Mouse (Mus musculus) kidney, embryonic 15.5 days (tissue): ENCODE measurements around the gene Kalrn. TPM values are rescaled to one million over a fixed set of nuclear protein-coding genes. Genes with fewer than 3 reads are reported as not detected.
A peak's percentile ranks its signal among the peaks of the same experiment; 100 is the strongest.

Experiments used
- ATAC-seq: fragments of 200-750 bp; cut with Nextera tagmentation; replicated peaks from 2 replicates; pipeline ENCODE4 v1.8.0; 2017; ENCODE audit warnings: moderate TSS enrichment; ENCODE audit not compliant: low FRiP score
- H3K27ac ChIP-seq: fragments of 300-500 bp; sonication (generic); 2 replicates; pipeline ENCODE4 v1.5.1; 2015; ENCODE audit warnings: mild to moderate bottlenecking, inconsistent platforms
- H3K27me3 ChIP-seq: fragments of 300-500 bp; sonication (generic); 2 replicates; pipeline ENCODE4 v1.6.1; 2015; ENCODE audit warnings: inconsistent platforms
- H3K36me3 ChIP-seq: fragments of 300-500 bp; sonication (generic); 2 replicates; pipeline ENCODE4 v1.6.1; 2015; ENCODE audit warnings: inconsistent platforms
- H3K4me1 ChIP-seq: fragments of 300-500 bp; sonication (generic); 2 replicates; pipeline ENCODE4 v1.6.1; 2015; ENCODE audit warnings: inconsistent platforms
- H3K4me2 ChIP-seq: fragments of 300-500 bp; sonication (generic); 2 replicates; pipeline ENCODE4 v1.6.1; 2015; ENCODE audit warnings: moderate library complexity, mild to moderate bottlenecking, inconsistent platforms
- H3K4me3 ChIP-seq: fragments of 300-500 bp; sonication (generic); replicated peaks from 2 replicates; pipeline ENCODE4 v1.5.1; 2015; ENCODE audit warnings: mild to moderate bottlenecking, inconsistent platforms
- H3K9ac ChIP-seq: fragments of 300-500 bp; sonication (generic); 2 replicates; pipeline ENCODE4 v1.6.1; 2015; ENCODE audit warnings: mild to moderate bottlenecking, inconsistent platforms
- H3K9me3 ChIP-seq: fragments of 300-500 bp; sonication (generic); replicated peaks from 2 replicates; pipeline ENCODE4 v1.6.1; 2016; ENCODE audit warnings: inconsistent platforms
- WGBS: fragments of 180-500 bp; shearing (Covaris S2); methylation state at CpG from one replicate; pipeline ENCODE4 v1.1.7; 2015; ENCODE audit warnings: mixed read lengths; 5-methylcytosine and 5-hydroxymethylcytosine counted together
- polyA plus RNA-seq: library from polyadenylated mRNA; unstranded; fragments of >200 nt; fragmentation: Nextera tagmentation; extraction: Ambion mirVana; gene quantifications from 2 replicates; pipeline ENCODE4 v1.2.1, GENCODE M21; 2015

Kalrn gene
- polyA plus RNA-seq, 1 experiment from 2014 or later: 15.8 TPM

DNA sequence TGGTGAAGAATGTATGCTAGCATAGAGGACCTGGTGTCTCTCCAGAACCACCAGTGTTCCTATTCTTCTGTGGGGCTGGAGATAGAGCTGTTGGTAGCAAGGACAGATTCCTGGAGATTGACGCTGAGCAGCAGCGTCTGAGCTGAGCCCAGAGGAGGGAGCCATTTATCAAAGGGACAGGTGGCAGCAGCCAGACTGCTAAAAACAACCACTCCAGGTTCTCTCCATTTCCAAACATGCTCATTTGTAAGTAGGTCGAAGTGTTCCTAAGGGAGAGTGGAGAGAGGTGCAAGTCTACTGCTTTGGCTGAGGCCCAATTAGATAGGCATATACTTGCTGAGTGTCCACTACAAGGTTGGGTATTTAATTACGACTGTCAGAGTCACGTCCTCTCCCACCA, 470.6 kb downstream of the Kalrn start:
- Histone ChIP-seq H3K4me1 (0 out of 2 replicates have a peak, but pooled peaks cover 4% of the 10 kb centered on the region), H3K27ac (no peak overlapping the region), H3K9me3 (no peaks in the 10 kb centered on the region), H3K9ac (no peak overlapping the region), H3K4me3 (no peak overlapping the region), H3K36me3 (no peaks in the 10 kb centered on the region), H3K27me3 (no peaks in the 10 kb centered on the region), H3K4me2 (no peak overlapping the region)
- 32% methylated on average over 5 of the region's 5 CpGs for WGBS
- no peak for ATAC-seq

DNA sequence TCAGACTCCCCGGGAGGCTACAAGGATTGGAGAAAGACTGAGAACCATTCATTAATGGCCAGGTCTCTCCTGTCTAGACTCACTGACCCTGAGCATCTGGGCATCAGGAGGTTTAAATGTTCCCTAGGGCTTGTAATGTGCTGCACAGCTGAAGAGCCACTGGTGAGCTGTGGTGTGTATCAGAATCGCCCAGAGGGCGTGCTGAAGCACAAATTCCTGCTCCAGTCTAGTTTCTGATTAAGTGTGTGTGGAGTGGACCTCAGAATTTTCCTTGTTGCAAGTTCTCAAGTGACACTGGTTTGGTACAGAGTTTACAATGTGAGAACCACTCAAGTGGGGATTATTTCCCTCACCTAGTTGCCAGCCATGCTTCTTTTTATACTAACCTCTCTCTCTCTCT, 473.5 kb downstream of the Kalrn start:
- Histone ChIP-seq H3K4me1 (peaks cover 17% of the 10 kb centered on the region), H3K4me2 (no peak overlapping the region), H3K9ac (no peak overlapping the region), H3K9me3 (no peaks in the 10 kb centered on the region), H3K4me3 (no peak overlapping the region), H3K27ac (peak overlapping the region; percentile 10; the same call in 1 of the 2 replicates), H3K27me3 (0 out of 2 replicates have a peak, but pooled peaks cover 3% of the 10 kb centered on the region), H3K36me3 (no peaks in the 10 kb centered on the region)
- WGBS: 51% methylated on average over 3 of the region's 3 CpGs
- no peak for ATAC-seq

DNA sequence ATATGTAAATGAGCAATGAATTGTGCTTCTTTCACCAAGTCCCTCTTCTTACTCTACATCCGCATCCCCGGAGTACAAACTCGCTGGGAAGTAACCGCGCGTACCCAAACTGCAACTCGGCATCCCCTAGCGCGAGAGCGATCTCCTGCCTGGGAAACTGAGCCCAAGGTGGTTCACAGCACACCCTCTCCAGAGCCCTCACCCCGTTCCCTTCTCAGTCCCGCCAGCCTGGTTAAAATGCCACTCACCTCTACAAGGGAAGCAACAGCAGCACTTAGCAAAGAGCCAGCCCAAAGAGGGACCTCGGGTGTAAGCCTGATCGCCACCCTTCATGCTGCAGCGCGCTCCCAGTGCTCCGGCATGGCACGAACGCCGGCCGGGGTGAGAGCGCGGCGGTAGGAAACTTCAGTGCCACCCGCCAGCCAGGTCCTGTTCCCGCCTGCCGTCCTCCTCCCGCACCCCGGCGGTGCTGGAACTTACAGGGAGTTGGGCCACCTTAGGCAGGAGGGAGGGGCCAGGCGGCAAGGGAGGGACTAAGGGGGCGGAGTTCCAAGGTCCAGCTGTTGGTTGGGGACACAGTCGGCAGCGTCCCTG, 477.7 kb downstream of the Kalrn start:
- H3K9me3 ChIP-seq: no peaks in the 10 kb centered on the region
- peak overlapping the region; percentile 93 for H3K4me2 ChIP-seq
- H3K27ac ChIP-seq: peak overlapping the region; percentile 76
- H3K4me1 ChIP-seq: peaks cover 30% of the 10 kb centered on the region
- ATAC-seq: peak; percentile 89
- peak overlapping the region; percentile 37 for H3K9ac ChIP-seq
- 1% methylated on average over 34 of the region's 34 CpGs for WGBS
- 0 out of 2 replicates have a peak, but pooled peaks cover 3% of the 10 kb centered on the region for H3K27me3 ChIP-seq
- peak overlapping the region; percentile 67 for H3K4me3 ChIP-seq
- H3K36me3 ChIP-seq: no peaks in the 10 kb centered on the region

DNA sequence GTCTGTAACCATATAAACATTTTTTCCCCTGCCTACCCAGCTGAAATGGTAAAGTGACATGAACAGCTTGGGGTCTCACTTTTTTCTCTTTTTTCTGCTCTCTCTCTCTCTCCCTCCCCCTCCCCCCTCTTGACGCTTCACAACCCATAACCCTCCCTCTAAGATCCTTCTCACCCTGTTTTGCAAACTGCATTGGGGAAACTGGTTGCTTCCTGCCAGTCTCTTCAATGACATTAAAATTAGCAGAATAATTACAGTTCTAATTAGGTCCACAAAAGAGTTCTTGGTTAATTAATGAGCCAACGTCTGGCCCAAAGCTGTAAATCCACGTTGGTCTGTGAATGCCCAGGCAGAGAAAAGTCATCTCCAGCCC, 478.3 kb downstream of the Kalrn start:
- Histone ChIP-seq H3K27ac (peak overlapping the region; percentile 76), H3K9ac (peak overlapping the region; percentile 37; the same call in 1 of the 2 replicates), H3K9me3 (no peaks in the 10 kb centered on the region), H3K4me3 (peak overlapping the region; percentile 67), H3K27me3 (0 out of 2 replicates have a peak, but pooled peaks cover 3% of the 10 kb centered on the region), H3K4me1 (peaks cover 28% of the 10 kb centered on the region), H3K4me2 (peak overlapping the region; percentile 93), H3K36me3 (no peaks in the 10 kb centered on the region)
- WGBS: 4% methylated on average over 3 of the region's 3 CpGs
- no peak for ATAC-seq

DNA sequence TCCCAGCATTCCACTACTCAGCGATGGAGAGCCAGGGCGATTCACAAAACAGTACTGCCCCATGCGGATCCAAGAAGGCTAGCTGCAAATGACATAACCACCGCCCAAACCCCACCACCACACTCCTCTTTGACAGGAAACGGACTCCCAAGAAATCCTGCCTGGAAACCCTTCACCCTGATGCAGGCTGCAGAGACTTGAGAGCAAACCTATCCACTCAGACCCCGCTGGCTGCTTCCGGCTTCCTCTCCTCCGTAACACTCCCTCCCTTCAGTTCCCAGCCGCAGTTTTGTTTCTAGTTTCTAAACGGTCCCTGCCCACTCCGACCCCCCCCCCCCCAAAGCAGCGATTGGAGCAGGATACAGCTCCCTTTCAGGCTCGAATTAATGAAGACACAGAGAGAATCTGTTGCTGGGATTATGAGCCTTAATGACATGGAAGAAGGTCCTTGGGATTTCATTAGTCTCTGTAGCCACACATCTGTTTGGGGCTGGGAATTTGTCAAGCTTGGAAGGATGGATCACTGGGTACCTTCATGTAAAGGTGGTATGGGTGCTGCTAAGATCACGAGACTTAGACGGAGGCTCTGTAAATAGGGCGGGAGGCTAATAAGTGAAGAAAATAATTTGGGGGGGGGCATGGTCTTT, 478.8 kb downstream of the Kalrn start:
- no peaks in the 10 kb centered on the region for H3K9me3 ChIP-seq
- H3K4me1 ChIP-seq: peaks cover 26% of the 10 kb centered on the region
- peak overlapping the region; percentile 67 for H3K4me3 ChIP-seq
- H3K9ac ChIP-seq: peak overlapping the region; percentile 47
- peak overlapping the region; percentile 76 for H3K27ac ChIP-seq
- peak overlapping the region; percentile 93 for H3K4me2 ChIP-seq
- H3K36me3 ChIP-seq: no peaks in the 10 kb centered on the region
- under 1% methylated on average over 16 of the region's 16 CpGs for WGBS
- 0 out of 2 replicates have a peak, but pooled peaks cover 3% of the 10 kb centered on the region for H3K27me3 ChIP-seq
- ATAC-seq: peak; percentile 52

DNA sequence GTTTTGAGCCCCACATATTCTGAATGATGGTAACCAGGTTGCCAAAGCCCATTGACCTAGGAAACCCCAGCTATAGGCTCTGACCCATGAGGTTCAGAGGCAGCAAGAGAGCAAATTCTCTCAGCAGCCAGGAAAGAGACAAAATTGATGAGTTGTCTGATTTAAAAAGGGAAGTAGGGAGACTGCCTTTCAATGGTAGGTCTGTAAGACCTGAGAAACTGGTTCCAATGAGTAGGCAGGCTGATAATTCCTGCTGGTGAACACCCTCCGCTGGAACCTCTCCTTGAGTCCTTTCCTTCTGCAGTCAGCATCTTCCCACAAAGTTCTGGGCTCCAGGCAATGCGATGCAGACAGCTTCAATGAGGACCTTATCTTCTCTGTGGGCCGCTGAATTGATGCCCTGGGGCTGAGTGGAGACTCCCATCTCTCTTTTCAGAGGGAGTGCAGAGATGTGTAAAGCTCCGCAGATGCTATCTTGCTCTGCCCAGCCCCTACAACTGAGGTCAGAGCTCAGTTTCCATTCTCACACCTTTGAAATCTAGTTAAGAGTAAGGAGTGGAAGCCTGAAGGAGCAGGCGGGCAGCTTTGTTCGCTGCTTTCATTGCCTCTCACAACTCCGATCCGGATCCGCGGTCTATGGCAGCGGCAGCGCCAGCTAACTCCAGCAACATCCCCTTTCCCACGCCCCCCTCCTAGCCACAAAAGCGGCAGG, 479.4 kb downstream of the Kalrn start:
- ATAC-seq: no peak
- Histone ChIP-seq H3K4me3 (peak overlapping the region; percentile 67), H3K36me3 (no peaks in the 10 kb centered on the region), H3K27me3 (0 out of 2 replicates have a peak, but pooled peaks cover 3% of the 10 kb centered on the region), H3K4me1 (peaks cover 26% of the 10 kb centered on the region), H3K9ac (peak overlapping the region; percentile 47), H3K27ac (peak overlapping the region; percentile 76), H3K9me3 (no peaks in the 10 kb centered on the region), H3K4me2 (peak overlapping the region; percentile 93)
- WGBS: 3% methylated on average over 14 of the region's 14 CpGs

DNA sequence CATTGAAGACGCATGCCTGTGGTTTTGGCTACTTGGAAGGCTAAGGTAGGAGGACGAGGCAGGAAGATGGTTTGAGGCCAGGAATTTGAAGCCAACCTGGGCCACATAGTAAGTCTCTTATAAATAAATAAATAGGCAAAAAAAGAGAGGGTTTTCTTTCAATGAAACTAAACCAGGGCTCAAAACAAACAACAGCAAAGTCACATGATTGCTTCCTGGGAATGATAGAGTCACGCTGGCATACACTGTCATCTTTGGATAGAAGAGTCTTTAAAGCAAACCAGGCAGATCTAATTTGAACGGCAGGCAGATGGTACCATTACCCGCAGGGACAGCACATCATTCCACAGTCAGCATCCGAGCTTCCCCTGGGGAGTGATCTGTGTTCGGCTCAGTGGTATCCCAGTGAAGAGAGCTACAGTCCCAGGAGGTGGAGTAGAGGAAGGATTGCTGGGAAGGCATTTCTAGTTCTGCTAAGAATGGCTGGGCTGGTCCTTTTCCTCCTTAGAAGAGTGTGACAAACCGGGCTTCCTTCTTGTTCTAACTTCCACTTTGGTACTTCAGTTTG, 483.7 kb downstream of the Kalrn start:
- H3K27me3 ChIP-seq: no peaks in the 10 kb centered on the region
- H3K27ac ChIP-seq: no peak overlapping the region
- H3K9ac ChIP-seq: no peak overlapping the region
- no peaks in the 10 kb centered on the region for H3K9me3 ChIP-seq
- no peak overlapping the region for H3K4me2 ChIP-seq
- no peaks in the 10 kb centered on the region for H3K36me3 ChIP-seq
- WGBS: 49% methylated on average over 8 of the region's 8 CpGs
- no peak for ATAC-seq
- H3K4me3 ChIP-seq: no peak overlapping the region
- peaks cover 12% of the 10 kb centered on the region for H3K4me1 ChIP-seq

DNA sequence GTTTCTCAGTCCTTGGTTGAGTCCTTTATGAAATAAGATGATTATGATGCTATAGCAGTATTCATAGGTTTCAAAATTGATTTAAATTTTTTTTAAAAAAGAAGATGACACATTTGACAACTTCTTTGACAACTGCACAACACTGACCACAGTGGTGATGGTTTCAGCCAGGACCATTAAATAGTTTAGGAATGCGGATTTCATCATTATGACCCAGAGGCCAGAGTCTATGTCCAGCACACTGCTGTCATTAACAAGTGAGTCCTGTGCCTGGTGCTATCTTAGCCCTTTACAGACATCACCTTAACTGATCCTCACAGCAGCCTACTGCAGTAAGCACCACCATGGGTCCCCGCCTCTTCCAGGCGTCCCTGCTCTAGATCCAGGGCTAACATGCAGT, 484.3 kb downstream of the Kalrn start:
- H3K27me3 ChIP-seq: no peaks in the 10 kb centered on the region
- H3K4me2 ChIP-seq: no peak overlapping the region
- H3K4me3 ChIP-seq: no peak overlapping the region
- WGBS: 87% methylated on average over 3 of the region's 3 CpGs
- H3K4me1 ChIP-seq: peaks cover 6% of the 10 kb centered on the region
- no peaks in the 10 kb centered on the region for H3K9me3 ChIP-seq
- ATAC-seq: no peak
- no peak overlapping the region for H3K27ac ChIP-seq
- no peaks in the 10 kb centered on the region for H3K36me3 ChIP-seq
- no peak overlapping the region for H3K9ac ChIP-seq

DNA sequence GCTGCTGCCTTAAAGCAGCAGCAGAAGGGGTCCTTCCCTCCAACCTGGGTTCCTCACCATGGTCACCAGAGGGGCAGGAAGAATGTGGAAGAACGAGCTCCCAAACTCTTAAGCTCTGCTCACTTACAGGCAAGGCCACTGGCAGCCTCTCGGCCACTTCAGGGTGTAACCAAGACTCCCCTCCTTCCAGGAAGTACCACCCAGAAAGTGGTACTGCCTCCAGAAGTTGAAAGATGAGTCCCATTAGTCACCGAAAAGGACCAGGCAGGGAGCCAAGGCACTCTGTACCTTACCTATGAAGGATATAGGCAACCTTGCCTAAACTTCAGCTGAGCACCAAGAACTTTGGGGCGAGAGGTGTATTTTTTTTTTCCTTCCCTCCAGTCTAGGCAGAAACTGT, 485.0 kb downstream of the Kalrn start:
- Histone ChIP-seq H3K4me2 (no peak overlapping the region), H3K9me3 (no peaks in the 10 kb centered on the region), H3K4me1 (no peaks in the 10 kb centered on the region), H3K36me3 (no peaks in the 10 kb centered on the region), H3K4me3 (no peak overlapping the region), H3K9ac (no peak overlapping the region), H3K27ac (no peak overlapping the region), H3K27me3 (no peaks in the 10 kb centered on the region)
- WGBS: 54% methylated on average over 4 of the region's 4 CpGs
- ATAC-seq: no peak

DNA sequence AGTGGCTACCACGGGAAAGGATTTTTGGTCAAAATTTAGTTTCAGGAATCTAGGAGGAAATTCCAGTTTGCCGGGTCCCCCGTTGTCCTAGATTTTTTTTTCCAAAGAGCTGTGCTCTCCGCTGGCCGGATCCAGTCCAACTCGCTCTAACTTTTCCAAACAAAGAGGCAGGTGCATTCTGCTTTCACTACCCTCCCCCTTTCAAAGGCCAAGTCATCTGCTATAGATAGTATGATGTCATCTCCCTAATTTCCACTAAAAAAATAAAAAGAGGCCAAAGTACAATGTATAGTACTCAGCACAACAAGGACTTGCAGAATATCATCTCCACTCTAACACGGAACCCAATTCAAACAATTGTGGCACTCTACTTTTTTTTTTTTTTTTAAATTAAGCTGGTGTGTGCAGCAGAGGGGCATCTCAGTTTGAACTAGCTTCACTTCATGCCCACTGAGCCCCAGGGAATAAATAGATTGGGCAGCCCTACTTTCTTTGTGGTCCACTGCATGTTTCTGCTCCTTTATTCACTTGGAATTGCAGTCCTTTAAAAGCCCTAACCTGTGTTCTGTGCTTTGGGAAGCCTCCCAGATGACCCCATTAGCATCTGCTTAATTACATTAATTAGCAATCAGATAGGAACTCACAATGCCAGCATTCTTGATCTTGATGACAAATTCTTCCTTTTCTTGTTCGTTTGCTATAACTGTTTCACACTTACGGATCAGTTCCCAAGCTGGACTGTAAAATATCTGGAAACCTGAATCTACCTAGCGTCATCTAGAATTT, 489.0 kb downstream of the Kalrn start:
- ATAC-seq: no peak
- no peaks in the 10 kb centered on the region for H3K9me3 ChIP-seq
- H3K27me3 ChIP-seq: no peaks in the 10 kb centered on the region
- H3K4me2 ChIP-seq: no peak overlapping the region
- no peaks in the 10 kb centered on the region for H3K36me3 ChIP-seq
- 87% methylated on average over 10 of the region's 10 CpGs for WGBS
- peaks cover 27% of the 10 kb centered on the region for H3K4me1 ChIP-seq
- H3K27ac ChIP-seq: no peak overlapping the region
- H3K4me3 ChIP-seq: no peak overlapping the region
- H3K9ac ChIP-seq: no peak overlapping the region
